Mouse (Mus musculus) midbrain, postnatal 0 days (tissue): ENCODE measurements around the gene Kat8. TPM values are rescaled to one million over a fixed set of nuclear protein-coding genes. Genes with fewer than 3 reads are reported as not detected.

ENCODE experiments used
- ATAC-seq: fragments of 200-750 bp; cut with Nextera tagmentation; 2 replicates; pipeline ENCODE4 v1.8.0; 2017; ENCODE audit warnings: moderate number of reproducible peaks, mild to moderate bottlenecking, moderate TSS enrichment, moderate library complexity; ENCODE audit not compliant: low FRiP score
- DNase-seq: peaks from one replicate; pipeline ENCODE4 v3.0.0-alpha.2; 2015; ENCODE audit warnings: low spot score
- H3K27ac ChIP-seq: fragments of 300-500 bp; sonication (generic); 2 replicates; pipeline ENCODE4 v1.5.1; 2014; ENCODE audit warnings: low read depth, mild to moderate bottlenecking, low read length, mixed read lengths
- H3K27me3 ChIP-seq: fragments of 300-500 bp; sonication (generic); 2 replicates; pipeline ENCODE4 v1.6.1; 2014; ENCODE audit warnings: low read length, control low read depth, mixed read lengths; ENCODE audit not compliant: insufficient read depth
- H3K36me3 ChIP-seq: fragments of 300-500 bp; sonication (generic); 2 replicates; pipeline ENCODE4 v1.6.1; 2014; ENCODE audit warnings: low read length, control low read depth, mixed read lengths; ENCODE audit not compliant: insufficient read depth
- H3K4me1 ChIP-seq: fragments of 300-500 bp; sonication (generic); 2 replicates; pipeline ENCODE4 v1.6.1; 2014; ENCODE audit warnings: mild to moderate bottlenecking, control low read depth, antibody characterized with exemption, low read length, mixed read lengths; ENCODE audit not compliant: insufficient read depth
- H3K4me2 ChIP-seq: fragments of 300-500 bp; sonication (generic); 2 replicates; pipeline ENCODE4 v1.6.1; 2014; ENCODE audit warnings: low read depth, mild to moderate bottlenecking, low read length, mixed read lengths; ENCODE audit not compliant: poor library complexity, severe bottlenecking
- H3K4me3 ChIP-seq: fragments of 300-500 bp; sonication (generic); 2 replicates; pipeline ENCODE4 v1.5.1; 2014; ENCODE audit warnings: low read depth, mild to moderate bottlenecking, low read length, moderate library complexity
- H3K9ac ChIP-seq: fragments of 300-500 bp; sonication (generic); replicated peaks from 2 replicates; pipeline ENCODE4 v1.6.1; 2014; ENCODE audit warnings: mild to moderate bottlenecking, low read length, moderate library complexity, mixed read lengths; ENCODE audit not compliant: poor library complexity, severe bottlenecking
- H3K9me3 ChIP-seq: fragments of 300-500 bp; sonication (generic); 2 replicates; pipeline ENCODE4 v1.6.1; 2016; ENCODE audit warnings: low read length, control low read depth
- CTCF ChIP-seq: IDR thresholded peaks from 2 replicates; pipeline ENCODE4 v1.5.1; 2016; ENCODE audit warnings: antibody characterized with exemption, mild to moderate bottlenecking
- WGBS: fragments of 180-500 bp; shearing (Covaris S2); extraction: QIAGEN DNeasy Blood & Tissue Kit; methylation state at CpG from one replicate; pipeline ENCODE4 v1.1.7; 2014; 5-methylcytosine and 5-hydroxymethylcytosine counted together
- polyA plus RNA-seq: library from polyadenylated mRNA; unstranded; fragments of >200 nt; fragmentation: Nextera tagmentation; extraction: Ambion mirVana; gene quantifications from 2 replicates; pipeline ENCODE4 v1.2.1, GENCODE M21; 2015
- total RNA-seq: library from RNA; depleted of rRNA; stranded (reverse); fragments of >200 nt; gene quantifications from 2 replicates; pipeline ENCODE4 v1.2.3, GENCODE M21; 2014; rRNA removed

The Kat8 gene
- 28.1 and 33.7 TPM in 2 replicates for total RNA-seq
- 34.8 TPM in 2 replicates for polyA plus RNA-seq

DNA sequence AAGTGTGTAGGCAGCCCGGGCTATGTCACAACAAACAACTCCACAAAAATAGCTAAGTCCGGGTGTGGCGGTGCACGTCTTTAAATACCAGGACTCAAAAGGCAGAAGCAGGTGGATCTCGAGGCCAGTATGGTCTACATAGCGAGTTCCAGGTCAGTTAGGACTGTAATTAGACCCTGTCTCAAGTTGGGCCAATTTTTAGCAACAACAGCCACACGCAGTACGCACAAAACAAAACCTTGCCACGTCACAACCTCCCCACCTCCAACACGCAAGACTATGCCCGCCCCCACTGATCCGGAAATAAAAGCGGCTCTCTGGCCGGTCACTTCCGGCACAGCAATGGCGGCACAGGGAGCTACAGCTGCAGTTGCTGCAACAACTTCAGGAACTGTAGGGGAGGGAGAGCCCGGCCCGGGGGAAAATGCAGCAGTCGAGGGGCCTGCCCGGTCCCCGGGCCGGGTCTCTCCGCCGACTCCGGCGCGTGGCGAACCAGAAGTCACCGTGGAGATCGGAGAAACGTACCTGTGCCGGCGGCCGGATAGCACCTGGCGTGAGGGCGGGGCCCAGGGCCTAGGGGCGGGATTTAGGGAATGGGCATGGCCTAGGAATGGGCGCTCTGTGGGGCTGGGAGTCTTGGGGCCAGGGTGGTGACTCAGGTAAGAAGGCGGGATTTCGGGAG lies at the start of gene Kat8:
Gene Kat8, plus strand, starts transcription at position 327 of the 682 bp plus-strand sequence.
- no peaks in the 10 kb centered on the region for H3K4me1 ChIP-seq
- H3K27ac ChIP-seq, result peak within 1 kb of the TSS; percentile 82
- H3K4me3 ChIP-seq, result peak within 1 kb of the TSS; percentile 98
- ATAC-seq, result peak; percentile 93
- H3K9ac ChIP-seq, result peak within 1 kb of the TSS; percentile 83
- H3K36me3 ChIP-seq, result peaks cover 30% of the 10 kb centered on the region
- WGBS, result 1% methylated on average over 40 of the region's 40 CpGs
- DNase-seq, result peak; percentile 95
- H3K27me3 ChIP-seq, result no peaks in the 10 kb centered on the region
- H3K9me3 ChIP-seq, result no peaks in the 10 kb centered on the region
- H3K4me2 ChIP-seq, result peak within 1 kb of the TSS; percentile 60
- no peak for TF ChIP-seq CTCF

DNA sequence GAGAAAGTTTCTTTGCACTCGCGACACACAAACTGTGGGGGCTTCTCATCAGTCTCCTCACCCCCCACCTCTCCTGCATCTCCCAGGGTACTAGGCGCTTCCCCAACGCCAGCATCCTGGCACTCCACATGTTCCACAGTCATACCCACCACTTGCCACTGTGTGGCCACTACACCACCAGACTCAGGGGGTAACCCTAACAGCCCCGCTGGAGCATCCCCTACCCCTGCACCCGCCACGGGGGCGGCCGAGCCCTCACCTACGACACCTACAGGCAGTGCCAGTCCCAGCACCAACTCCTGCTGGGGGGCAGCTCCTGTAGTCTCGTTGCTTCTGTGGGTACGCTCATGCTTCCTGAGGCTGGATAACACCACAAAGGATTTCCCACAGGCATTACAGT lies 45.9 kb upstream of the Kat8 start:
- Histone ChIP-seq H3K27ac (no peak overlapping the region), H3K9ac (no peak overlapping the region), H3K27me3 (no peaks in the 10 kb centered on the region), H3K4me2 (no peak overlapping the region), H3K9me3 (no peaks in the 10 kb centered on the region), H3K4me3 (no peak overlapping the region), H3K36me3 (peaks cover 36% of the 10 kb centered on the region), H3K4me1 (no peaks in the 10 kb centered on the region)
- DNase-seq, result no peak
- no peak for ATAC-seq
- 95% methylated on average over 11 of the region's 12 CpGs for WGBS
- TF ChIP-seq CTCF, result no peak

DNA sequence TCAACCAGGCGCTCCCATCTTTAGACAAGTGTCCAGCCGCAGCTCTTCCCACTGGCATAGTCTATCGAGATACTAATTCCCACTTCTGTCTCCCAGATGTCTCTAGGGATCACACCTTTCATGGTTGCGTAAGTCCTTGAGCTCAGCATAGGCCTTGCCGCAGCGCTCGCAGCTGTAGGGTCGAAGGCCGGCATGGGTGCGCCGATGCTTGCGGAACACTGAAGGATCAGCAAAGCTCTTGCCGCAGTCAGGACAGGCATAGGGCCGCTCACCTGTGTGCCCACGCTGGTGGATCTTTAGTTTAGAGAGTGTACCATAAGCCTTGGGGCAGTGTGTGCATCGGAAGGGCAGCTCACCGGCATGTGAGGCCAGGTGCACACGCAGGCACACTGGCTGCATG lies 44.7 kb upstream of the Kat8 start:
- H3K36me3 ChIP-seq, result peaks cover 36% of the 10 kb centered on the region
- no peak overlapping the region for H3K4me2 ChIP-seq
- ATAC-seq, result no peak
- H3K4me1 ChIP-seq, result no peaks in the 10 kb centered on the region
- no peak overlapping the region for H3K9ac ChIP-seq
- DNase-seq, result no peak
- H3K27me3 ChIP-seq, result no peaks in the 10 kb centered on the region
- 96% methylated on average over 18 of the region's 18 CpGs for WGBS
- no peak overlapping the region for H3K4me3 ChIP-seq
- H3K9me3 ChIP-seq, result no peaks in the 10 kb centered on the region
- no peak for TF ChIP-seq CTCF
- H3K27ac ChIP-seq, result no peak overlapping the region

DNA sequence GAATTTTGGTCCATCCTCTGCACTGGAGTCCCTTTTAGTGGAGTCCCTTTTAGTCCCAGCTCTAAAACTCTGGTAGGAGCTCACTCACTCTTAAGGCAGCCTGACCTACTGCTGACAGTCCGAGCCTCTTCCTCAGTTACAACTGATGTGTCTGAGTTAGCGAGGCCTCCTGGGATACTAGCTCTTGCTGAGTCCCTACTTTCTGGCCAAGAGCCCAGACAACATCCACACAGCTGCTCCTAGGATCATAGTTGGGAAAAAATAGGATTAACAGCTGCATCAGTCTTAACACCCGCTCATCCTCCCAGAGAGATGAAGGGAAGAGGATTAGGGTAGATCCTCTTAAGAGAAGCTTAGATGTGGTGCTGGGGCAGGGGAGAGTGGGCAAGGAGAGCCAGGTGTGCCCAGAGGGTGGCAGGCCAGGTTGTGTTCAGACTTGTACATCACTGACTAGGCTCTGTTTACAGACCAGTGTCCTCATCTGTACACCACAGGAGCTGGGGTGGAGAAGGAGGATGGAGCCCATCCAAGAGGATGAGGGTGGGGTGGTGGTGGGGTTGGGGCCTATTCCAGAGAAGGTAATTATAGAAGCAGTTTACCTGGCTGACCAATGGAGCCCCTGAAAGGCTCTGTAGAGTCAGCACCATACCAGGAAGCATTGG lies 43.0 kb upstream of the Kat8 start:
- ATAC-seq, result no peak
- Histone ChIP-seq H3K4me2 (no peak overlapping the region), H3K9ac (no peak overlapping the region), H3K9me3 (no peaks in the 10 kb centered on the region), H3K36me3 (peaks cover 36% of the 10 kb centered on the region), H3K27ac (no peak overlapping the region), H3K27me3 (no peaks in the 10 kb centered on the region), H3K4me3 (no peak overlapping the region), H3K4me1 (0 out of 2 replicates have a peak, but pooled peaks cover 9% of the 10 kb centered on the region)
- WGBS, result 35% methylated on average over 3 of the region's 3 CpGs
- TF ChIP-seq CTCF, result no peak
- peak; percentile 32 for DNase-seq

DNA sequence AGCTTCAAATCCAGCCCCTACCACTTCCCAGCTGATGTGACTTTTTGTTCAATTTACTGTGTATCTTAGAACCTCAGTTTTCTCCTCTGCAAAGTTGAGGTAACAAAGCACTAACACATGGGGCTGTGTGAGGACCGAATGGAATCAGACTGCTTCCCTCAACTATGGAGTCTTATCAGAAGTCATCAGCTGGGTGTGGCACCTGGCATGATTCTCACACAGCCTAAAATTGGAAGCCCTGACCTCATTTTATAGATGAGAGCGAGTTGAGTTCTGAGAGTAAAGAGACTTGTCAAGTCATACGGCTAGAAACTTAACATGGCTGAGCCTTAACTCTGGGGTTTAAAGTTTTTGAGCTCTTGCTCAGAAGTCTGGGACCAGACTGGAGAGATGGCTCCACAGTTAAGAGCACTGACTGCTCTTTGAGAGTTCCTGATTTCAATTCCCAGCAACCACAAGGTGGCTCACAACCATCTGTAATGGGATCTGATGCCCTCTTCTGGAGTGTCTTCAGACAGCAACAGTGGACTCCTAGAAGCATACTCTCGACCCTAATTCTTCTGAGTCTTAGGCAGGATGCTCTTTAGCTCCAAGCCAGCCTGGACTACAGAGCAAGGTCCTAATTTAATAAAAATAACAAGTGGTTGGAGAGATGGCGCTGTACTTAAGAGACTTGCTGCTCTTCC lies 42.0 kb upstream of the Kat8 start:
- Histone ChIP-seq H3K4me2 (no peak overlapping the region), H3K4me1 (0 out of 2 replicates have a peak, but pooled peaks cover 9% of the 10 kb centered on the region), H3K27ac (no peak overlapping the region), H3K27me3 (no peaks in the 10 kb centered on the region), H3K36me3 (peaks cover 29% of the 10 kb centered on the region), H3K9me3 (no peaks in the 10 kb centered on the region), H3K4me3 (no peak overlapping the region), H3K9ac (no peak overlapping the region)
- 77% methylated on average over 5 of the region's 5 CpGs for WGBS
- ATAC-seq (no peak), DNase-seq (no peak)
- peak; percentile 60 for TF ChIP-seq CTCF
